In the genomic region with DNA sequence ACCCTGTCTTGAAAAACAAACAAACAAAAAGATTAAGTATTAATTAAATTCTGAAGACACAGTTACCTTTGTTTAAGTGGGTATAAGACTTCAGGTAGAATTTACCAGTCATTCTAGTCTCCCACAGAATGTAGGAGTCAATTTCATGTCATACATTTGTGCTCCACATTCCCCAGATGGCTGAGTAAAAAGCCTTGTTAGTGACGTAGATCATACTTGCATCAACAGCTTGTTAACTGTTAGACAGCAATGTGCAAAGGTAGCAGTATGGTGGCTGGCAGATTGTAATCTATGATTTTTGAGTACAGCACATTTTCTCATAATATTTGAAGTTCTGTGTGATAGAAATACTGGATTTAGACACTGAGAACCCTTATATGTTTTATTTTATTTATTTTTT, we compare ENCODE assay signal across 21 mouse cellular contexts.
"Had no signal": no experiment of that assay in that cellular context is flagged by ENCODE, and none has a peak within 500 bp of the region (broad histone marks: within the 10 kb centered on the region; RNA-seq: fewer than 3 reads in every experiment).

No protein-coding gene starts in this region.

- H3K9ac ChIP-seq: liver, postnatal 0 days; lung, embryonic 15.5 days; midbrain, embryonic 13.5 days; midbrain, embryonic 15.5 days; neural tube, embryonic 13.5 days; neural tube, embryonic 15.5 days had no signal

- H3K4me3 ChIP-seq: lung, embryonic 15.5 days; megakaryocyte, embryonic 14.5 days; midbrain, embryonic 13.5 days; midbrain, embryonic 15.5 days; neural tube, embryonic 13.5 days; neural tube, embryonic 15.5 days had no signal

- H3K27me3 ChIP-seq: lung, embryonic 15.5 days; megakaryocyte, embryonic 14.5 days; midbrain, embryonic 13.5 days; midbrain, embryonic 15.5 days; neural tube, embryonic 13.5 days; neural tube, embryonic 15.5 days had no signal

- DNase-seq: liver, postnatal 0 days; lung, adult 2 months; lung, postnatal 14 days; lung, postnatal 36 days; retina, postnatal 1 day; right cerebral cortex, adult 18-20 months; right cerebral cortex, postnatal 25 days; right cerebral cortex, postnatal 4 days; spleen, adult 18-20 months; thymus, adult 2 months; thymus, postnatal 25 days; thymus, postnatal 4 days had no signal

- H3K4me1 ChIP-seq: lung, embryonic 15.5 days; midbrain, embryonic 13.5 days; midbrain, embryonic 15.5 days; neural tube, embryonic 13.5 days; neural tube, embryonic 15.5 days had no signal

- H3K27ac ChIP-seq: lung, embryonic 15.5 days; macrophage; midbrain, embryonic 13.5 days; midbrain, embryonic 15.5 days; neural tube, embryonic 13.5 days; neural tube, embryonic 15.5 days had no signal

- ATAC-seq: liver, postnatal 0 days; lung, postnatal 0 days; midbrain, embryonic 13.5 days; midbrain, embryonic 15.5 days had no signal

- H3K9me3 ChIP-seq: lung, embryonic 15.5 days; megakaryocyte, embryonic 14.5 days; midbrain, embryonic 13.5 days; midbrain, embryonic 15.5 days; neural tube, embryonic 13.5 days; neural tube, embryonic 15.5 days had no signal

- H3K4me2 ChIP-seq: lung, embryonic 15.5 days; midbrain, embryonic 11.5 days; midbrain, embryonic 13.5 days; midbrain, embryonic 15.5 days; neural tube, embryonic 13.5 days; neural tube, embryonic 15.5 days had no signal
